Mouse (Mus musculus): ENCODE data around the gene Stk35. TPM values are rescaled to one million over a fixed set of nuclear protein-coding genes. Genes with fewer than 3 reads are reported as not detected.

Stk35 gene
- polyA plus RNA-seq, 1 experiment: 35.5 TPM

- no peak for TF ChIP-seq POLR2A (IDR thresholded peaks at IDR 0.05; ENCODE audit: insufficient read depth, low read length)
- Histone ChIP-seq H3K27ac (ENCODE audit: insufficient read depth, low read length) (no peak overlapping the region), H3K9ac (ENCODE audit: low read depth, poor library complexity, severe bottlenecking) (no peak overlapping the region), H3K4me1 (ENCODE audit: control insufficient read depth, insufficient read depth, low read length) (no peaks in the 10 kb centered on the region), H3K4me3 (ENCODE audit: low read depth, low read length) (no peak overlapping the region), H3K27me3 (ENCODE audit: control insufficient read depth, insufficient read depth, low read length, poor library complexity, severe bottlenecking) (no peaks in the 10 kb centered on the region), H3K36me3 (ENCODE audit: control insufficient read depth, insufficient read depth, low read length, poor library complexity, severe bottlenecking) (no peaks in the 10 kb centered on the region), H3K9me3 (replicated peaks; ENCODE audit: control insufficient read depth, insufficient read depth, low read length, poor library complexity, severe bottlenecking) (peaks cover 9% of the 10 kb centered on the region; the same call in 1 of the 2 replicates)
Measured at GRCm38 (mm10) chr2:129863256-129863655, 62.9 kb downstream of the Stk35 start.

- Histone ChIP-seq H3K27me3 (ENCODE audit: control insufficient read depth, insufficient read depth, low read length, poor library complexity, severe bottlenecking) (no peaks in the 10 kb centered on the region), H3K9me3 (replicated peaks; ENCODE audit: control insufficient read depth, insufficient read depth, low read length, poor library complexity, severe bottlenecking) (no peaks in the 10 kb centered on the region), H3K4me1 (ENCODE audit: control insufficient read depth, insufficient read depth, low read length) (no peaks in the 10 kb centered on the region), H3K36me3 (ENCODE audit: control insufficient read depth, insufficient read depth, low read length, poor library complexity, severe bottlenecking) (no peaks in the 10 kb centered on the region), H3K27ac (ENCODE audit: insufficient read depth, low read length) (no peak overlapping the region), H3K9ac (ENCODE audit: low read depth, poor library complexity, severe bottlenecking) (no peak overlapping the region), H3K4me3 (ENCODE audit: low read depth, low read length) (no peak overlapping the region)
- TF ChIP-seq POLR2A (IDR thresholded peaks at IDR 0.05; ENCODE audit: insufficient read depth, low read length): no peak
- TF ChIP-seq CTCF (IDR thresholded peaks at IDR 0.05; ENCODE audit: low read depth, low read length): no peak
- no peak for TF ChIP-seq EP300 (IDR thresholded peaks at IDR 0.05; ENCODE audit: insufficient read depth, low read depth, low read length)
Measured at GRCm38 (mm10) chr2:129864958-129865357, 64.6 kb downstream of the Stk35 start.

- no peak overlapping the region for H3K9ac ChIP-seq (ENCODE audit: low read depth, poor library complexity, severe bottlenecking)
- no peak for TF ChIP-seq EP300 (IDR thresholded peaks at IDR 0.05; ENCODE audit: insufficient read depth, low read depth, low read length)
- no peak for TF ChIP-seq POLR2A (IDR thresholded peaks at IDR 0.05; ENCODE audit: insufficient read depth, low read length)
- no peak for TF ChIP-seq CTCF (IDR thresholded peaks at IDR 0.05; ENCODE audit: low read depth, low read length)
- no peaks in the 10 kb centered on the region for H3K9me3 ChIP-seq (replicated peaks; ENCODE audit: control insufficient read depth, insufficient read depth, low read length, poor library complexity, severe bottlenecking)
- H3K4me1 ChIP-seq (ENCODE audit: control insufficient read depth, insufficient read depth, low read length): no peaks in the 10 kb centered on the region
- H3K4me3 ChIP-seq (ENCODE audit: low read depth, low read length): no peak overlapping the region
- no peak overlapping the region for H3K27ac ChIP-seq (ENCODE audit: insufficient read depth, low read length)
- H3K36me3 ChIP-seq (ENCODE audit: control insufficient read depth, insufficient read depth, low read length, poor library complexity, severe bottlenecking): no peaks in the 10 kb centered on the region
- H3K27me3 ChIP-seq (ENCODE audit: control insufficient read depth, insufficient read depth, low read length, poor library complexity, severe bottlenecking): no peaks in the 10 kb centered on the region
Measured at GRCm38 (mm10) chr2:129869151-129869550, 68.8 kb downstream of the Stk35 start.

GRCm38 (mm10) chr2:129871246-129871645, 70.9 kb downstream of the Stk35 start:
- Histone ChIP-seq H3K9me3 (replicated peaks; ENCODE audit: control insufficient read depth, insufficient read depth, low read length, poor library complexity, severe bottlenecking) (no peaks in the 10 kb centered on the region), H3K4me3 (ENCODE audit: low read depth, low read length) (no peak overlapping the region), H3K36me3 (ENCODE audit: control insufficient read depth, insufficient read depth, low read length, poor library complexity, severe bottlenecking) (no peaks in the 10 kb centered on the region), H3K4me1 (ENCODE audit: control insufficient read depth, insufficient read depth, low read length) (no peaks in the 10 kb centered on the region), H3K9ac (ENCODE audit: low read depth, poor library complexity, severe bottlenecking) (no peak overlapping the region), H3K27ac (ENCODE audit: insufficient read depth, low read length) (no peak overlapping the region), H3K27me3 (ENCODE audit: control insufficient read depth, insufficient read depth, low read length, poor library complexity, severe bottlenecking) (no peaks in the 10 kb centered on the region)
- TF ChIP-seq POLR2A (IDR thresholded peaks at IDR 0.05; ENCODE audit: insufficient read depth, low read length): no peak
- no peak for TF ChIP-seq CTCF (IDR thresholded peaks at IDR 0.05; ENCODE audit: low read depth, low read length)
- TF ChIP-seq EP300 (IDR thresholded peaks at IDR 0.05; ENCODE audit: insufficient read depth, low read depth, low read length): no peak

- Histone ChIP-seq H3K27ac (ENCODE audit: insufficient read depth, low read length) (no peak overlapping the region), H3K9ac (ENCODE audit: low read depth, poor library complexity, severe bottlenecking) (no peak overlapping the region), H3K4me3 (ENCODE audit: low read depth, low read length) (no peak overlapping the region), H3K9me3 (replicated peaks; ENCODE audit: control insufficient read depth, insufficient read depth, low read length, poor library complexity, severe bottlenecking) (no peaks in the 10 kb centered on the region), H3K4me1 (ENCODE audit: control insufficient read depth, insufficient read depth, low read length) (no peaks in the 10 kb centered on the region), H3K27me3 (ENCODE audit: control insufficient read depth, insufficient read depth, low read length, poor library complexity, severe bottlenecking) (no peaks in the 10 kb centered on the region), H3K36me3 (ENCODE audit: control insufficient read depth, insufficient read depth, low read length, poor library complexity, severe bottlenecking) (no peaks in the 10 kb centered on the region)
- TF ChIP-seq CTCF (IDR thresholded peaks at IDR 0.05; ENCODE audit: low read depth, low read length) (no peak), EP300 (IDR thresholded peaks at IDR 0.05; ENCODE audit: insufficient read depth, low read depth, low read length) (no peak), POLR2A (IDR thresholded peaks at IDR 0.05; ENCODE audit: insufficient read depth, low read length) (no peak)
Measured at GRCm38 (mm10) chr2:129872071-129872470, 71.8 kb downstream of the Stk35 start.

- Histone ChIP-seq H3K27ac (ENCODE audit: insufficient read depth, low read length) (no peak overlapping the region), H3K4me3 (ENCODE audit: low read depth, low read length) (no peak overlapping the region), H3K9me3 (replicated peaks; ENCODE audit: control insufficient read depth, insufficient read depth, low read length, poor library complexity, severe bottlenecking) (no peaks in the 10 kb centered on the region), H3K4me1 (ENCODE audit: control insufficient read depth, insufficient read depth, low read length) (no peaks in the 10 kb centered on the region), H3K27me3 (ENCODE audit: control insufficient read depth, insufficient read depth, low read length, poor library complexity, severe bottlenecking) (no peaks in the 10 kb centered on the region), H3K36me3 (ENCODE audit: control insufficient read depth, insufficient read depth, low read length, poor library complexity, severe bottlenecking) (no peaks in the 10 kb centered on the region), H3K9ac (ENCODE audit: low read depth, poor library complexity, severe bottlenecking) (no peak overlapping the region)
- TF ChIP-seq POLR2A (IDR thresholded peaks at IDR 0.05; ENCODE audit: insufficient read depth, low read length) (no peak), CTCF (IDR thresholded peaks at IDR 0.05; ENCODE audit: low read depth, low read length) (peak; percentile 91), EP300 (IDR thresholded peaks at IDR 0.05; ENCODE audit: insufficient read depth, low read depth, low read length) (no peak)
Measured at GRCm38 (mm10) chr2:129873489-129873888, 73.2 kb downstream of the Stk35 start.

Data from ES-Bruce4 (cell line).